Mouse (Mus musculus): ENCODE data around the gene Chmp1a. TPM values are rescaled to one million over a fixed set of nuclear protein-coding genes. Genes with fewer than 3 reads are reported as not detected.
A peak's percentile ranks its signal among the peaks of the same experiment; 100 is the strongest.

Gene Chmp1a
- polyA plus RNA-seq, 1 experiment, result 64.1 TPM

- no peak overlapping the region for H3K9ac ChIP-seq (ENCODE audit: low read depth, poor library complexity, severe bottlenecking)
- H3K27me3 ChIP-seq (ENCODE audit: control insufficient read depth, insufficient read depth, low read length, poor library complexity, severe bottlenecking), result no peaks in the 10 kb centered on the region
- H3K4me3 ChIP-seq (ENCODE audit: low read depth, low read length), result no peak overlapping the region
- TF ChIP-seq POLR2A (IDR thresholded peaks at IDR 0.05; ENCODE audit: insufficient read depth, low read length), result no peak
- TF ChIP-seq EP300 (IDR thresholded peaks at IDR 0.05; ENCODE audit: insufficient read depth, low read depth, low read length), result no peak
- no peak for TF ChIP-seq CTCF (IDR thresholded peaks at IDR 0.05; ENCODE audit: low read depth, low read length)
- no peak overlapping the region for H3K27ac ChIP-seq (ENCODE audit: insufficient read depth, low read length)
- H3K9me3 ChIP-seq (replicated peaks; ENCODE audit: control insufficient read depth, insufficient read depth, low read length, poor library complexity, severe bottlenecking), result no peaks in the 10 kb centered on the region
- no peaks in the 10 kb centered on the region for H3K4me1 ChIP-seq (ENCODE audit: control insufficient read depth, insufficient read depth, low read length)
- H3K36me3 ChIP-seq (ENCODE audit: control insufficient read depth, insufficient read depth, low read length, poor library complexity, severe bottlenecking), result peaks cover 11% of the 10 kb centered on the region; the same call in 1 of the 2 replicates
Measured at GRCm38 (mm10) chr8:123228416-123228815, 15.9 kb upstream of the Chmp1a start.

DNA sequence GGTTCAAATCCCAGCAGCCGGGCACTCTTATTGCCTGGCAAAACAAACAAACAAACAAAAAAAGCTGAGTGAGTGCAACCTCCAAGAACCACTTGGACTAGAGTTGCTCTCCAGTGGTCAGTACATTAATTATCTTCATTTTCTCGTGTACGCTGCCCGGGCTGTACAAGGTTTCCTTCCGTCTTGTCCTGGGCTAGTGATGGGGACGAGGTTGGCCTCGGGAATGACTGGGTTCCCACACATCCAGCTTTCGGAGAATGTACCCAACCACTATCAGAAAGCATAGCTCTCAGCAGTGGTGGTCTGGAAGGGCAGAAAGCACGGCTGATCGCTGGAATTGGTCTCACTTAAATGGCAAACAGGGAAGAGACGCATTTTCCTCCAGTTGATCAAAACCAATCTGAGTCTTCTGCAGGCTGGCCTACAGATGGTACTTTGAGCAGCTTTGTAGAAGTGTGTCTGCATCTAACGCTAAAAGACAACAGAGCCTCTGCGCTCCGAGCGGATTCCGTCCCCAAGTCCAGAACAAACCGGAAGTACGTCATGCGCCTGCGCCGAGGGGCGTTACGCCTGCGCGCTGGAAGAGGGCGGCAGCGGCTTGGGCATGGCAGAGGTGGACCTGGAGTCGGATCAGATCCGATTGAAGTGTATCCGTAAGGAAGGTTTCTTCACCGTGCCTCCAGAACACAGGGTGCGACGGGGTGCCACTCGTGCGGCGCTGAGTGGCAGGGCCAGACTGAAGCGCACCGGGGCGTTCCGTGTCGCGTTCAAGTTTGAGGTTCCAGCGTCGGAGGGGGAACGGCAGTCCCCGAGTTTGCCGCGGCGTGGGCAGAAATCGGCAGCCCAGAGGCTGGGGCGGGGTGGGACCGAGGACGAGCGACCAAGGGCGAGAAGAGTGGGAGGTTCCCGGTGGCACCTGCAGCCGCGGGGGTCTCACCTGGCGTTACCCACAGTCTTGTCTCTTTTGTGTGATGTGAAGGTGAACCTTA is 12.0 kb upstream of the Chmp1a start, which contains the start of gene Cdk10:
Cdk10 (plus strand) TSS at position 565 of the 989 bp plus-strand sequence.
- H3K27me3 ChIP-seq (ENCODE audit: control insufficient read depth, insufficient read depth, low read length, poor library complexity, severe bottlenecking), result no peaks in the 10 kb centered on the region

DNA sequence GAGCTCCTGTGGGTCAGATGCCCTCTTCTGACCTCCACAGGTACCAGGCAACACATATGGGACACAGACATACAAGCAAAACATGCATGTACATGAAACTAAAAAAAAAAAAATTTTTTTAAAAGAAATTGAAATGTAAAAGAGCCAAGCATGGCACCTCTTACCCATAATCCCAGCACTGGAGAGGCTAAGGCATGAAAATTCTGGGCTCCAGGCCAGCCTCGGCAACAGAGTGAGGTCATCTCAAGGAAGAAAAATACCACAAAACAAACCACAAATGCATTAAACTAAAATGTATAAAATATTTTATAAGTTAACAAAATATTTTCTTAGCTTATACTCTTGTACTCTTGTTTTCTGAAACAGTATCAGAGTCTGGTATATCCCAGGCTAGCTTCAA is 8.4 kb upstream of the Chmp1a start:
- Histone ChIP-seq H3K9ac (ENCODE audit: low read depth, poor library complexity, severe bottlenecking) (no peak overlapping the region), H3K27me3 (ENCODE audit: control insufficient read depth, insufficient read depth, low read length, poor library complexity, severe bottlenecking) (no peaks in the 10 kb centered on the region), H3K4me1 (ENCODE audit: control insufficient read depth, insufficient read depth, low read length) (no peaks in the 10 kb centered on the region), H3K36me3 (ENCODE audit: control insufficient read depth, insufficient read depth, low read length, poor library complexity, severe bottlenecking) (no peaks in the 10 kb centered on the region), H3K4me3 (ENCODE audit: low read depth, low read length) (no peak overlapping the region), H3K9me3 (replicated peaks; ENCODE audit: control insufficient read depth, insufficient read depth, low read length, poor library complexity, severe bottlenecking) (no peaks in the 10 kb centered on the region), H3K27ac (ENCODE audit: insufficient read depth, low read length) (no peak overlapping the region)
- no peak for TF ChIP-seq POLR2A (IDR thresholded peaks at IDR 0.05; ENCODE audit: insufficient read depth, low read length)
- TF ChIP-seq CTCF (IDR thresholded peaks at IDR 0.05; ENCODE audit: low read depth, low read length), result no peak
- no peak for TF ChIP-seq EP300 (IDR thresholded peaks at IDR 0.05; ENCODE audit: insufficient read depth, low read depth, low read length)

More for the DNA sequence above, 12.0 kb upstream of the Chmp1a start, which contains the start of gene Cdk10:
- Histone ChIP-seq H3K9ac (ENCODE audit: low read depth, poor library complexity, severe bottlenecking) (peak within 1 kb of the TSS; percentile 86), H3K4me1 (ENCODE audit: control insufficient read depth, insufficient read depth, low read length) (no peaks in the 10 kb centered on the region), H3K27ac (ENCODE audit: insufficient read depth, low read length) (peak within 1 kb of the TSS; percentile 38; the same call in 1 of the 2 replicates), H3K36me3 (ENCODE audit: control insufficient read depth, insufficient read depth, low read length, poor library complexity, severe bottlenecking) (peaks cover 11% of the 10 kb centered on the region; the same call in 1 of the 2 replicates), H3K9me3 (replicated peaks; ENCODE audit: control insufficient read depth, insufficient read depth, low read length, poor library complexity, severe bottlenecking) (no peaks in the 10 kb centered on the region), H3K4me3 (ENCODE audit: low read depth, low read length) (peak within 1 kb of the TSS; percentile 88)
- TF ChIP-seq POLR2A (IDR thresholded peaks at IDR 0.05; ENCODE audit: insufficient read depth, low read length) (peak; percentile 98), EP300 (IDR thresholded peaks at IDR 0.05; ENCODE audit: insufficient read depth, low read depth, low read length) (no peak)

DNA sequence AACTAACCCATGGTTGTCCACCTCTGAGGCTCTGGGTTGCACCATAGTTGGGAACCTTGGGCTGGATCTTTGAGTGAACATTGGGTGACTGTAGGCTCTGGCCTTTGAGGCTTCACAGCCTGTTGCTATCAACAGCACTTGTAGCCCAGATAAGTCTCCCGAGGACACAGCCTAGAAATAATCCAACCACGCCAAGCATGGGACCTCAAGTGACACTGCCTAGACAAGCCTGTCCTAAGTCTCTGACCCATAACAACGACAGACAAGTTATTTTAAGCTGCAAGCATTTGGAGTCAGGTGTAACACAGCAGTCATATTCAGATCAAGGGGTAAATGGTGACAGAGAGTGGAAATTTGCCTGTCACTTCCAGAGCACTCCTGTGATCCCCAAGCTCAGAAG is 2.9 kb upstream of the Chmp1a start:
- no peak overlapping the region for H3K4me3 ChIP-seq (ENCODE audit: low read depth, low read length)
- no peaks in the 10 kb centered on the region for H3K36me3 ChIP-seq (ENCODE audit: control insufficient read depth, insufficient read depth, low read length, poor library complexity, severe bottlenecking)
- no peaks in the 10 kb centered on the region for H3K9me3 ChIP-seq (replicated peaks; ENCODE audit: control insufficient read depth, insufficient read depth, low read length, poor library complexity, severe bottlenecking)
- no peaks in the 10 kb centered on the region for H3K4me1 ChIP-seq (ENCODE audit: control insufficient read depth, insufficient read depth, low read length)
- no peak overlapping the region for H3K27ac ChIP-seq (ENCODE audit: insufficient read depth, low read length)
- TF ChIP-seq CTCF (IDR thresholded peaks at IDR 0.05; ENCODE audit: low read depth, low read length) (no peak), POLR2A (IDR thresholded peaks at IDR 0.05; ENCODE audit: insufficient read depth, low read length) (no peak), EP300 (IDR thresholded peaks at IDR 0.05; ENCODE audit: insufficient read depth, low read depth, low read length) (no peak)
- H3K9ac ChIP-seq (ENCODE audit: low read depth, poor library complexity, severe bottlenecking), result no peak overlapping the region
- H3K27me3 ChIP-seq (ENCODE audit: control insufficient read depth, insufficient read depth, low read length, poor library complexity, severe bottlenecking), result no peaks in the 10 kb centered on the region

GRCm38 (mm10) chr8:123213118-123213772 is 682 bp upstream of the Chmp1a start:
- peak overlapping the region; percentile 83 for H3K4me3 ChIP-seq (ENCODE audit: low read depth, low read length)
- H3K27me3 ChIP-seq (ENCODE audit: control insufficient read depth, insufficient read depth, low read length, poor library complexity, severe bottlenecking), result no peaks in the 10 kb centered on the region
- H3K9ac ChIP-seq (ENCODE audit: low read depth, poor library complexity, severe bottlenecking), result peak overlapping the region; percentile 66
- H3K9me3 ChIP-seq (replicated peaks; ENCODE audit: control insufficient read depth, insufficient read depth, low read length, poor library complexity, severe bottlenecking), result no peaks in the 10 kb centered on the region
- no peak for TF ChIP-seq EP300 (IDR thresholded peaks at IDR 0.05; ENCODE audit: insufficient read depth, low read depth, low read length)
- no peak for TF ChIP-seq CTCF (IDR thresholded peaks at IDR 0.05; ENCODE audit: low read depth, low read length)
- no peak for TF ChIP-seq POLR2A (IDR thresholded peaks at IDR 0.05; ENCODE audit: insufficient read depth, low read length)
- H3K4me1 ChIP-seq (ENCODE audit: control insufficient read depth, insufficient read depth, low read length), result no peaks in the 10 kb centered on the region
- peak overlapping the region; percentile 10; the same call in 1 of the 2 replicates for H3K27ac ChIP-seq (ENCODE audit: insufficient read depth, low read length)
- peaks cover 4% of the 10 kb centered on the region; the same call in 1 of the 2 replicates for H3K36me3 ChIP-seq (ENCODE audit: control insufficient read depth, insufficient read depth, low read length, poor library complexity, severe bottlenecking)

Data from ES-Bruce4 (cell line).